Mouse (Mus musculus): ENCODE measurements around the gene Wdfy3.

DNA sequence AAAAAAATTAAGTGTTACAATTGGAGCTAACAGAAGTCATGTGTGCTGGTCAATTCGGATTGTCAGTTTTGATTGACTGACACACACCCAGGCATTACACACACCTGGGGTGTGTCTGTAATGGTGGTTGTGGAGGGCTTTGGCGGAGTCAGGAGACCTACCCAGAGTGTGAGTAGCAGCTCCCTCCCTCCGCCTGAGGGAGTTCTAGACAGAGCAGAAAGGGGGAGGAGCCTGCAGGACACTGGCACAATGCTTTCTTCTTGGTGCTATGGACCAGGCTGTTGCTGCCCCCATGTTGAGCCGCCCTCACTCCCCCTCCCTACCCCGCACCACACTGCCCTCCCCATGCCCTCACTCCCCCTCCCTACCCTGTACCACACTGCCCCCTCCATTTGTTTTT, 279.2 kb downstream of the Wdfy3 start:
- TF ChIP-seq POLR2A (IDR thresholded peaks at IDR 0.05; ENCODE audit: extremely low read depth, insufficient read depth, low read length) (no peak), CTCF (IDR thresholded peaks at IDR 0.05; ENCODE audit: low read depth, low read length) (no peak)

Measured in liver, adult 2 months (tissue).